Mouse (Mus musculus) CH12.LX (cell line): ENCODE measurements around the gene Fbp1.

Source experiments
- CTCF ChIP-seq, 2 experiments: IDR thresholded peaks in 1 of 2; conservative IDR thresholded peaks in 1 of 2; 2 replicates each; pipeline ENCODE4 v1.5.1; 2011 to 2012; ENCODE audit warnings: low read depth in 2 of 2, low read length in 2 of 2, improper control_type of control experiment in 1 of 2, inconsistent platforms in 1 of 2, mild to moderate bottlenecking in 1 of 2, moderate library complexity in 1 of 2
- HCFC1 ChIP-seq: IDR thresholded peaks from 2 replicates; pipeline ENCODE4 v1.6.1; 2012; ENCODE audit warnings: low read depth, mild to moderate bottlenecking, inconsistent platforms, low read length, improper control_type of control experiment
- IRF4 ChIP-seq: IDR thresholded peaks from 2 replicates; pipeline ENCODE4 v1.6.1; 2014; ENCODE audit warnings: low read depth, mild to moderate bottlenecking, inconsistent platforms, low read length, improper control_type of control experiment
- JUND ChIP-seq: conservative IDR thresholded peaks from 2 replicates; pipeline ENCODE4 v1.6.1; 2011; ENCODE audit warnings: low read depth, low read length, improper control_type of control experiment
- MAX ChIP-seq: IDR thresholded peaks from 2 replicates; pipeline ENCODE4 v1.6.1; 2011; ENCODE audit warnings: low read length, improper control_type of control experiment
- MXI1 ChIP-seq: IDR thresholded peaks from 2 replicates; pipeline ENCODE4 v1.6.1; 2011; ENCODE audit warnings: mild to moderate bottlenecking, low read depth, low read length, improper control_type of control experiment
- MYC ChIP-seq: IDR thresholded peaks from 2 replicates; pipeline ENCODE4 v1.6.1; 2011; ENCODE audit warnings: low read depth, mild to moderate bottlenecking, improper control_type of control experiment, low read length
- POLR2A ChIP-seq: IDR thresholded peaks from 2 replicates; pipeline ENCODE4 v1.6.1; 2011; ENCODE audit warnings: low read depth, mild to moderate bottlenecking, improper control_type of control experiment, low read length
- TCF12 ChIP-seq: IDR thresholded peaks from 2 replicates; pipeline ENCODE4 v1.6.1; 2014; ENCODE audit warnings: low read depth, mild to moderate bottlenecking, inconsistent platforms, low read length, improper control_type of control experiment
- ZNF384 ChIP-seq: IDR thresholded peaks from 2 replicates; pipeline ENCODE4 v1.6.1; 2012; ENCODE audit warnings: low read depth, low read length, improper control_type of control experiment, inconsistent platforms

DNA sequence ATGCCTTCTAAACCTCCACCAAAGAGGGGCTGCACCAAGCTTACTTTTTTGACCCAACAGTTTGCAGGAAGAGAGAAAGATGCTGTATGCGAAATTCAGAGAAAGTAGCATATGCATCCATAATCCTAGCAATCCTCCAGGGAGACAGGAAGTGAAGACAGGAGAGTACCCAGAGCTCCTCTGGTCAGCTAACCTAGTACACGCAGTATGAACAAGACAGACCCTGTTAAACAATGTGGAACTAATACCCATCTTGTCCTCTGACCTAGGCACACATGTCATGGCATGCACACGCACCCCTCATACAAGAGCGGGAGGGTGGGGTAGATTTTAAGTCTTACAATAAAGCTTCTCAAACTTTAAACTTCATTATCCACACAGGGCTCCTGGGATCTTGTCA lies 22.1 kb upstream of the Fbp1 start:
- no peak for TF ChIP-seq ZNF384
- TF ChIP-seq CTCF (conservative IDR thresholded peaks at IDR 0.05 in 1 of 2, IDR thresholded peaks at IDR 0.05 in 1 of 2; ENCODE audit: low read depth in 2 of 2, low read length in 2 of 2): no peak
- TF ChIP-seq JUND: no peak
- TF ChIP-seq POLR2A: no peak
- TF ChIP-seq MXI1: no peak
- TF ChIP-seq IRF4: no peak
- TF ChIP-seq MYC: no peak
- no peak for TF ChIP-seq HCFC1
- no peak for TF ChIP-seq TCF12
- no peak for TF ChIP-seq MAX
